Mouse (Mus musculus) regulatory T cell (primary cell): Measurements from ENCODE around the gene Sh3tc1.

ENCODE experiments used
- in situ Hi-C: fragments of 300-600 bp; cut with MboI, MseI; formaldehyde crosslinking; loops from one replicate; pipeline ENCODE4 v1.15.1; 2025; ENCODE audit warnings: high pct_unique_total_duplicates

Sh3tc1 gene

DNA sequence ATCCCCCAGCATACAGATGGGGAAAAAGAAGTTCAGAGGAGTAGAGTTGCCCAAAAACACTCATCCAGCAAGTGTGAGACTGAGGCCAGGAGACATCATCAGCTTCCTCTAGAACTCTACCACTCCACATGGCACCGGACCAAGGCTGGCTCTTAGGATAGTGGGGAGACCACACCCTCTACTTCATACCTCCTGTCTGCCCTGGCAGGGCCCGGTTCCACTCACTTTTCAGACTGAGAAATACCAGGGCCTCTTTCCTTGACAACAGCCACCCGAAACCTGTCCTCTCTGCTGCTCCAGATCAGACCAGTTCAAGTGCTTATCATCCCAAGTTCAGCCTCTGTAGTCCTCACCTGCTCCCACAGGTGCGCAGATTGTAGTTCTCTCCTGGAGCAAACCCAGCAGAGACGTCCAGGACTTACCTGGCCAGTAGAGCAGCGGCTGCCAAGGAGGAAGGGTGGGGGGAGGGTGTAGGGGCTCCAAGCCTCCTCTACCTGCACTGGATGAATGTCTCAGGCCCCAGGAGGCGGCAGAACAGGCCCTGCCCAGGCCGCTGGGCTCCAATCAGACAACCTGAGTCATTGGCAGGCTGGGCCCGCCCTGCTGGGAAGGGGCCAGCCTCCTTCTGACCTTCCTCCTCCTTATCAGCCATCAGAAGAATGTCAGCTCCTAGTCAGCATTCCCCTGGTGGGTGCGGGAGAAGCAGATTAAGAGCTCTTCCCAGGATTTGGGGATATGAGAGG lies at the start of gene Sh3tc1:
Sh3tc1 (minus strand) TSS at position 452 of the 743 bp plus-strand sequence.
- in situ Hi-C loops = no loop called here

DNA sequence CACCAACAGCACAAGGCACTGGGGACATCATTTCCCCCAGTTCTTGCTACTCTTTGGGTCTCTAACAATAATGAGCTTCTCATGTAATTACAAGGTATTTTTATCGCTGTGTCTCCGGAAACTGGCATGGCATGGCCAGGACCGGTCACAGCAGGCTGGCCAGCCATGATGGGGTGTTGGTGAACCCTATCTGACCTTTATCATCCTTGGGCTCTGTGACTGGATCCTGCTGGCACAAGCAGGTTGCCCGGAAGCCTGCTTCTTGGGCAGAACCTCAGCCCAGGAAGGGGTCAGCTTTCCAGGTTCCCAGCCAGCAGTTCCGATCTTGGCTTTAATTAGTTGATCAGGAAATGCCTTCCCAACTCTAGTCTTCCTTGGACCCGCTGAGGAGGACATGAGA lies 48.9 kb upstream of the Sh3tc1 start:
- in situ Hi-C loops = no loop called here

DNA sequence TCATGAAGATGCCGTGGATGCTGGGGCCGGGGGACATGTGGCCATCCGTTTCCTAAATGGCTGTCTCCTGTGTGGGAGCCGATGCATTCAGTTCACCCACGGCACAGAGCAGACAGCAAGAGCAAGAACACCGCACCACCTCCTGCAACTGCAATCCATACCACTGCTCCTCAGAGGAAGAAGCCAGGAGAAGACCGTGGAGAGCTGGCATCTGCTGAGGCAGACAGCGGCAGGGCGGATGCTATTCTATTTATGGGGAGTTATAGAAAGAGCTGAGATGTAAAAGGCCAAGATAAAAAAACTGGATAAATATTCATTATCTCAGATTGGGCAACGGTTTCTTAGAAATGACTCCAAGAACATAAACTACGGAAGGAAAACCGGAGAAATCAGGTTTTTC lies 48.1 kb upstream of the Sh3tc1 start:
- in situ Hi-C loops = no loop called here

DNA sequence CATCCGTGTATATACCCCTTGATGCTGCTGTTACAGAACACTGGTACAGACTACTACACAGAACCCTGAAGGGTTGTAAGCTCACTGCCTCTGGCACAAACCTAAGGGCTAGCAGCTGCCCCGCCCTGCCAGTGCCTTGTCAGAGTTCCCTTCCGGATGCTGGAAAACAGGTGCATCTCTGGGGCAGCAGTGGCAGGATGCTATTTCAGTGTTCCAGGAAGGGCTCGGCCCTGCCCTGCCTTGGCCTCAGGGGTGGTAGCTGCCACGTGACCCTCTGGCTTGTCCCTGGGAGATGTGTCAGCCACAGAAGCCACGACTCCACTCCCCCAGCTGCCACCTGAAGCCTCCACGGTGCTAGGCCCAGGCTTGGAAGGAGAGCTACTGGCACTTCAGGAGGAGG lies 46.1 kb upstream of the Sh3tc1 start:
- in situ Hi-C loops = no loop called here

DNA sequence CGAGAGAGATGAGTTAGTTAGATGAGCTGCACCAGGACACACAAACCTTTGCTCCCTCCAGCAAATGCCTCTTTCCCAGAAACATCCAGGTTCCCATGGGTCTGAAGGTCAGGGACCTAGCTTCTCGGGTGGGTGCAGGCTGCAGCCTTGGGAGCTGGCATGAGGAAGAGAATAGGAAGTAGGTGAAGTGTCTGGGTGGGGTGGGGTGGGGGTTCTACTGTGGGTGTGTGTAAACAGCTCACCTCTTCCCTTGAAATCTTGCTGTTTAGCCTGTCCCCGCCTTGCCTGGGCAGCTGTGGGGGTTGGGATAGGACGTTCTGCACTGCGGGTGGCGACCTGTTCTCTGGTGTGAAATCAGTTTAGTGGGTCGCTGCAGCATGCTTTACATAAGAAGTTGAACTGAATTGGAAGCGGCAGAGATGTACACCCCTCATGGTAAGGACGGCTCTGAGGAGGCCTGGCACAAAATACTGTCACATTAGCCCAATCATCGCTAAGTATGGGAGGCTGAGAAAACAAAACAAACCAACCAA lies 42.9 kb upstream of the Sh3tc1 start:
- in situ Hi-C loops = no loop called here

DNA sequence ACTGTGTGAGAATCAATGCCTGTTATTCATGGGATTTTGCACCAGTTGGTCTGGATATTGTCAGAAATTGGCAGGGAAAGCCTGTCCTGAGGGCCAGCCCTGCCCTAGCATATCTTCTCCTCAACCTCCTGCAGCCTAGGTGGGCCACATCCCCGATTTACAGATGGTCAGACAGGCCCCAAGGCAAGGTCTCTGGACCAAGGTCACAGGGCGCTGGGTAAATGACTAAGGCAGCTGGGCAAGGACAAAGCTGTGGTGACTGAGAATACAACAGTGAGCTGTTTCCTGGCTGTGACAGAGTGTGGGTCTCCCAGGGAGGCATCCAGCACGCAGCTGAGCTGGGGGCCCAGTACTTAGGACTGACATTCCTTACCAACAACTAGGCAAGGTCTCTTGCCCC lies 41.3 kb upstream of the Sh3tc1 start:
- in situ Hi-C loops = no loop called here

DNA sequence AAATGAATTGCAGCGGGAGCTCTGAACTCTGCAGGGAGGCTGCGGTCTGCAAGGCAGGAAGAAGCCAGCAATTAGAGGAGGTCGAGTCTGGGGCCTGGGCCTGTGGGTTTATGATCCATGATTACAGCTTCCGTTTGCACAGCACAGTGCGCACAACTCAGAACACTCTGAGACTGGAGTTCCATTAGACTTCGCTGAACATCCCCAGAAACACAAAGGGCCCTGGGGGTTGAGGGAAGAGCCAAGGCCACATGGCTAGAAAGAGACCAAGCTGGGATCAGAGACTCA lies 34.3 kb upstream of the Sh3tc1 start:
- in situ Hi-C loops = no loop called here

DNA sequence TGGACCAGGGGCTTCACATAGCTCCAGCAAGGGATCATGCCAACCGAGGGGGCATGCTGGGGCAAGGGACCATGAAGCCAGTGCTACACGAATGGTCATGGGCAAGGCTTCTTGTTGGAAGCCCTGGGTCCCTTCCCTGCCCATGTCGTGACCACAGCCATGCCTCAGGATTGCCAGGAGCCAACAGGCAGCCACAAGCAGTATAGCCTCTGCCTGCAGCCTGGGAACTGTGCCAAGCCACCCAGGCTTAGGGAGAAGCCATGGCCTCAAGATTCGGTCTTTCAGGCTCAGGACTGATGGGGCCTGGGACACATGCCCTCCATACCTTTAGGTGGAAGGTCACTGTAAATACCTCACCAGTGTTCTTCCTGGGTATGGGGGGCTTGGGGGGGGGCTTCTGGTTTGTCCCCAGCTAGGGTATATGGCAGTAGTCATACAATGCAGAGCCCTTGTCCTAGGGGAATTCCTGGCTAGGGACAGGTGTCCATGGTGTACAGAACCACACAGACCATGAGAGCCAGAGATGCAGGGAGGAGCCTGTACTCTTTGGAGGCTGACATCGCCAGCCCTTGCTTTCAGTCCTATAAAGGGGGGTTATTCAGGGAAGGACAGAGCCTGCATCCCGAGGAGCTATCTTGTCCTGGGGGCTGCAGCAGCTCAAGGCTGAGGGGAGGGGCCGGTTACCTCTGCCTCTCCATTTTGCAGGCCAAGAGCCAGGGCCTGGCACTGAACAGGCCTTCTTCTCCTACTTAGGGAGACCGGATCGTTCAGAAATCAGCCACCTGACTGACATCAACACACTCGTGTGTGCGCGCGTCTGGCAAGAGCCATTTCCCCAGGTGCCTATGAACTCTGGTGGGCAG lies 33.7 kb upstream of the Sh3tc1 start:
- in situ Hi-C loops = no loop called here

DNA sequence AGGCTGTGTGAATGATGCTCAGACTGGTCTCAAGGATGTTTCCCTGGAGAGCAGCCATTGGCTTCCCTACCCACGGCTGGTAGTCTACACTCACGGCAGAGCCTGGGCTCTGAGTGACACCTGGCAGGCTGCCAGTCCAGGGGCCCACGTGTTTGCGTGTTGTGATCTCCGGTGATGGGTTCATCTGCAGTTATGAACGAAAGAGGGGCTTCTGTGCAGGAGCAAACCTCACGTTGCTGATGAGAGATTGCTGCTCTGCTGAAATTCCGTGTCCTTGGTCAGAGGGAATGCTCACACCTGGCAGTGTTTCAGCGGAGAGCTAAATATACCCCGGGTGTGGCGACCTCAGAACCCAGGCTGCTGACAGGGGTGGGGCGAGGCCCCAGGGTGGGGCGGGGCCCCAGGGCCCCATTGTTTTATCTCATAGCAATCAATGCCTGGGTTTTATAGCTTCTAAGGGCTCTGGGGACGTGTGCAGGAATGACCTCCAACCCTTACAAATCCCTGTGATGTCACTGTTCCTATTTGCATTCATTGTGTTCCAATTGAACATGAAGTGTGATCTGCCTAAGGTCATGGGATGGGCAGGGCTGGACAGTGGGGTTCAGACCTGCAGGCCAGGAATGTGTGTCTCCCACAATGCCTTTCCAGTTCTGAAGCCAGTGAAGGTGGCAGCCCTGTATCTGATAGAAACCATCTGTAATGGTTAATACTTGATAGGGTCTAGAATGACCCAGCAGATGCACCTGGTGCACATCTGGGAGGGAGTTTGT lies 31.3 kb upstream of the Sh3tc1 start:
- in situ Hi-C loops = no loop called here

DNA sequence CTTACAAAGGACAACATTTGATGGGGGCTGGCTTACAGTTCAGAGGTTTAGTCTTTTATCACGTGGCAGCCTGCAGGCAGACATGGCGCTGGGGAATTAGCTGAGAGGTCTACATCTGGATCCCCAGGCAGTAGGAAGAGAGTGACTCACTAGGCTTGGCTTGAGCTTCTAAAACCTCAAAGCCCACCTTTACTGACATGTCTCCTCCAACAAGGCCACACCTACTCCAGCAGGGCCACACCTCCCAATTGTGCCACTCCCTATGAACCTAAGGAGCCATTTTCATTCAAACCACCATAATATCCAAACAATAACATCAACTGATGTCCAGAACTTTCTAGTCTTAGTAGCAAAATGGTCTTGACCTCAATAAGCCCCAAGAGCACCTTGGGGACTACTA lies 30.5 kb upstream of the Sh3tc1 start:
- in situ Hi-C loops = no loop called here

DNA sequence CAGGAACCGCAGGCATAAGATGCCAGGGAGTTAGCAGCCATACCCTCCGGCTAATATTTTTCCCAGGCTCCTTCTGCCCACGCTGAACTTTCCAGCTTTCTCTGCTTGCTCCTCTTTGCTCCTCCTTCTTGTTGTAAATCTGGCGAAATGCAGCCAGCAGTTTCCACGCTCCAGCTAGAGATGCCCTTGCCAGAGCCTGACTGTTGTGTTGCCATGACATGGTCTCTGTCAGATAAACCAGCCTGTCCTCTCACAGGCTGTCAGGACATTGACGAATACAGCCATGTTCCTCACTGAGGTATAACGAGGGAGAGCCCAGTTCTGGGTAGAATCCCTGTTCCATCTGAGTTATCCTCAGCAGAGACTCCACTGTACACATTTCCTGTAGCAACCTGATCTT lies 29.2 kb upstream of the Sh3tc1 start:
- in situ Hi-C loops = no loop called here

DNA sequence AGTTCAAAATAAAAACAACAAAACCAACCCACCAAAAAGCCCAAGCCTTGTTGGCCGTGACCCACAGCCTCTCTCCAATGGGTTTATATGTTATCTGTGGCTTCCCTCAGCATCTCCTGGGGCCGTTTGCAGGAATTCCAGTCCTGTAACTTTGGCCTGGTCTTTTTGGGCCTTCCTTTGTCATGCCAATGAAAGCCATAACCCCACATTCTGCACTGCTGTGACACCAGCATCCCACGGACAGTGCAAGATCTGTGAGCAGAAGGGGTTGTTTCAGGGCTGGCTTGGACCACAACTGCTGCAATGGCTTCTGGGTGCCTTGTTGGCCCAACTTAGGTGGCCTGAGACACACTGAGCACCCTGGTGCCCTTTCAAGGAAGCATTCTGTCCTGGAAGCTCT lies 28.7 kb upstream of the Sh3tc1 start:
- in situ Hi-C loops = no loop called here

DNA sequence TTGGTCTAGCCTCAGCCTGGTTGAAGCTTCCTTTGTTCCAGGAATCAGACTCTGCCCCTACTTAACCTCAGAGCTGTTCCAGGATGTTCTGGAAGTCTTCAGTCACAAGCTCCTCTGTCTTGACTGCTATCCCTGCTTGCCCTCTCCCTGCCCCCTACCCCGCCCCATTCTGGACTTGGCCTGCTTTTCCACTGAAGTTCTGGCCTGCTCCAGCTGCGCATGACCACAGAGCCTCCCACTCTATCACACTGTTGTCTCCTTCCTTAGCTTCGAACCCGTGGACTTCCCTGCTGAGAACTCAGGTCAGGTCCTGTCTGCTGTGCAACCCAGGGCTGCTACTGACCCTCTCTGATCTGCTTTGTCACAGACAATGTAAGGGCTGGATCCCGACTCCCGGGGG lies 26.1 kb upstream of the Sh3tc1 start:
- in situ Hi-C loops = no loop called here

DNA sequence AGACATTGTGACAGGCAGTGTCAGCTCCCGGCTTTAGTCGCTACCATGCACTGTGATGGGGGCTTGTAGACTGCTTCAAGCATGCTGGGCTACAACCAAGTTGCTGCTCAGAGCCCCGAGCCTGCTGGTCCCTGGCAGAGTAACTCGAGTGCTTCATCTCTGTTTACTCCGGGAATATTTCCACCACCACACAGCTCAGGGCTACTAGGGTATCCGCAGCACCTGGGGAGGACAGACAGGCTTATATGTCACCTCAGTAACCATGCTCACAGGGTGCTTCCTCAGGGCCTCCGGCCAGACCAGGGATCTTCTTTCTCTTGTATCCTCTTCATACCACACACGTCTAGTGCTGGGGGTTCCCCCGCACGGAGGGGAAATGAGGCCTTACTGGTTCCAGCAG lies 23.1 kb upstream of the Sh3tc1 start:
- in situ Hi-C loops = no loop called here

DNA sequence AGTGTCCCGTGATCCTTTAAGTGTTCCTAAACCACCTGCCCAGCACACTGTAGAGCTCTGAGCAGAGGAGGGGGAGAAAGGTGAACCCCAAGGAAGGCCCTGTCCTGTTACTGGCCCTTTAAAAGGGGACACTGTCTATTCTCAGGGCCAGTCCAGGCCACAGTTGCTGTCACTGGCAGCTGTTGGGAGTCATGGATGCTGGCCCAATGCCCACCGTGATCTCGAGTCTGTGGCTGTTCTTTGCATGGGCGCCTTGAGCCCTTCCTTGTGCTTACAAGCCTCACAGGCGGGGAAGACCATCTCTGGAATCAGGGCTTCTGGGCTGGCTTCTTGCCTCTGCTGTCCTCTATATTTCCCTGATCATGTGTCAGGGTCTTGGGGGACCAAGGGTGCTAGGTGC lies 22.6 kb upstream of the Sh3tc1 start:
- in situ Hi-C loops = no loop called here

DNA sequence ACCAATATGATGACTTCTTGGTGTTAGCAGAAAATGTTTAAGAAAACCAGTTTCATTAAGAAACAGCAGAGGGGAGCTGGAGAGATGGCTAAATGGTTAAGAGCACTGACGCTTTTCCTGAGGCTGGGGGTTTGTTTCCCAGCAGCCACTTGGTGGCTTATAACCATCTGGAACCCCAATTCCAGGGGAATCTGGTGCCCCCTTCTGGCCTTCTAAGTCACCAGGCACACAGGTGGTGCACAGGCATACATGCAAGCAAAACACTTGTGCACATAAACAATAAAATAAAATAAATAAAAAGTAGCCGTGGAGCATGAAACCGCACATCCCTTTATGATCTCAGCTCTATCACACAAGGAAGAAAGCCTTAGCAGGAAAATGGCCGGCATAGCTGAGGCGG lies 21.5 kb upstream of the Sh3tc1 start:
- in situ Hi-C loops = no loop called here

DNA sequence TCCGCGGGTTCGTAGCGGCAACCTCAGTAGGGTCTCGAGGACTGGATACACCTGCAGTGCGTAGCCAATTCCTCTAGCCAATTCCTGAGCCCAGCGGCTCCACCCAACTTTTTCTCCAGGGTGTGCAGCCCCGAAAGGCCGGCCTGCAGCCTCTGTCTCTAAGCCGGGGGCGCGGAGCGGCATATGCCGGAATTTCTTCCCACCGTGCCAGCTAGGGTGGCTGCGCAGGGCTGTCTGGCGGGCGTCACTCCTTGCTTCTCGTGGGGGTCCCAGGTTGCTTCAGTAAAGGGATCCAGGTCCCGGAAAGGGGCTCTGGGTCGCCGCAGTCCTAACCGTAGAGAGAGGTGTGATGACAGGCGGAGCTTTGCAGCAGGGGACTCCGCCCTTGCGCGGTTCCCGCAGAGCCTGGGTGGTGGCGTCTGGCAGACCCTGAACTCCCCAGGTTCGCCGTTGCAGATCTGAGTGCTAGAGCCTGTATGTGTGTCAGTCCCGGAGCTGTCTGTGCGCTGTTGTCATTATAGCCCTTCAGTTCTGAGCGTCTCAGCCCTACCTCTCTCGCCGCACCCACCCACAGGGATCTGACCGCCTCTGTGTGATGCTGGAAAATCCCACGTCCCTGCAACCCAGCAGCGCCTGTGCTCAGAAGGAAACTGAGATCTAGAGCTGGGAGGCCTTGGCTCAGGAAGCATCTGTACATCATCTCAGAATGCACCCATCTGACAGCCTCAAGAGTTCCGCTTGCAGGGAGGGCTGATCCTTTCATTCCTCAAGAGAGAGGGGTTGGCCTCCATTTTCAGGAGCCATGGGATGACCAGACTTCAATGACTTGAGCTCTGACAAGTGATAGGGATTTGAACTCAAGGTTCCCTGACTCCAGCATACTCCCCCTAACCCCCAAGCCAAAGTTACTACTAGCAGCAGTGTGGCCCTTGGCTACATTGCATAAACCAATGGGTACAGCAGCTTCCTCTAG lies 18.6 kb upstream of the Sh3tc1 start:
- in situ Hi-C loops = no loop called here

DNA sequence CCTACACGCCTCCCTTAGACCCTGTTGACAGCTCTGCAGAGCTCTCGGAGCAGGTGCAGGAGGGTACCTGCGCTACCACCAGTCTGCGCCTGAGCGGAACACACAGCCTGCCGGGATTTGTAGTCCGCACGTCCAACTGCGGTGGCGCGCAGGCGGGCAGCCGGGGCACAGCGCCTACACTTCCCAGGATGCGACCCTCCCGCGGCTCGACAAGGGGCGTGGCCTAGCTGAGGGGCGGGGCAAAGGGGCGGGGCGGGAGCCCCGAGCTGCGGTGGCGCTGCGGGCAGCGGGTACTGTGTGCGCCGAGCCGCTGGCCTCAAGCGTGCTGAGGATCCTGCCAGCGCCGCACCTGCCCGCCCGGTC lies 17.8 kb upstream of the Sh3tc1 start, which contains the start of gene Ablim2:
Ablim2 (plus strand) TSS at position 242 of the 363 bp plus-strand sequence.
- in situ Hi-C loops = no loop called here

DNA sequence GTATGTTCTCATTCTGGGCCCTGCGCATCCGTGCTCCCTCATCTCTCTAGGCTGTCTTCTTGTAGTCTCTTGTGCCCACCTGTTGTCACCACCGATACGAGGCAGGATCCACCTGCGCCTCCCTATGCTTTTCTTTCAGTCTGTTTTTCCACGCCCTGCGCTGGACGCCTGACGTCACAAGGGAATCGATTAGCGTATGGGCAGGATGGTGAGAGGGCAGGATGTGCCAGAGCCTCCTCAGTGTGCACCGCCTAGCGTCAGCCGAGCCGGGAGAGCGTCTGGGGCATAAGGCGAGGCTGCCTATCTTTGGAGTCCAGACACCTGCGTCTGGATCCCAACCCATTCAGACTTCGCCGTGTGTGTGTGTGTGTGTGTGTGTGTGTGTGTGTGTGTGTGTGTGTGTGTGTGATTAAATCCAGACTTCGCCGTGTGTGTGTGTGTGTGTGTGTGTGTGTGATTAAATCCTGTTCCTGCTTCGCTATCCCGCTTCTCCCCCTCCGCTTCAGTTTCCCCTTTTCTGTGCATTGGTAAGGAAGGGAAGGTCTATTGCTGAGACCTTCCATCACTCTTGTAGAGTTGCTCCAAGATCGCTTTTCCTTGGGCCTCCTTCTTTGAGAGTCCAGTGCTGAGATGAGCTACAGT lies 17.3 kb upstream of the Sh3tc1 start:
- in situ Hi-C loops = no loop called here

DNA sequence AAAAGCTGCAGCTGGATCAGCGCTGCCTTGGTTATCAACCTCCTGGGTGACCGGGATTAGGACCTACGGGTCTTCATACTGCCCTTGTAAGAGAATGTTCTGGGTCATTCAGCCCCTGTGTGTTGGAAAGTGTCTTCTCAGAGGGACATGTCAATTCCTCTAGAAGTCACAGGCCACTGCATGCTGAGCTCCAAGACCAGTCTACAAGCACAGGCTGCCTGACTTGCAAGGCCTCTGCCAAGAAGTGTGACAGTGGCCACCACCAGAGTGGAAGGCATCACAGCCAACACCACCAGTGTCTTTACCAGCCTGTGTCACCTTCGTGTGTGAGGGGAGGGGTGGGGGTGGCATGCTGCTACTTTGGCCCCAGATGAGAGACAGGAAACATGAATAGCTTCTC lies 16.2 kb upstream of the Sh3tc1 start:
- in situ Hi-C loops = no loop called here
